Mouse (Mus musculus) kidney, adult 8-10 months (tissue): ENCODE results near the gene Itpkb.

ENCODE experiments used
- DNase-seq, 2 experiments: peaks; one replicate each; pipeline ENCODE4 v3.0.0; 2022

Itpkb gene

DNA sequence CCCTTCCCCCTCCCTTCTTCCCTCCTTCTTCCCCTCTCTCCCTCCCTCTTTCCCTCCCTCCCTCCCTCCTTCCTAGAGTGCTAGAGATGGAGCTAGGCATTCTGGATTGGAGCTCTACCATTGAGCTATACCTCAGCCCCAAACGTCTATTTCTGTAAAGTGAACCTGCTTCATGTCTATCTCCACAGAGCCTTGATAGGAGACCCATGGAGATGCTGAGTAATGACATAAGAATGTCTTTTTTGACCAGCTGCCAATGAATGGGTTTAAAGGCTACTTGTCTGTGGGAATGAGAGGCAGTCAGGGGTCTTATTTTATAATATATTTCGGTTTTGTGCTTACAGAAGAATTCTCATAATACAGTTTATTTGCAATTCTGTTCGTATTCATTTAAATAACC is 15.2 kb upstream of the Itpkb start:
- no peak for DNase-seq

GRCm38 (mm10) chr1:180317450-180317849 is 12.8 kb upstream of the Itpkb start:
- DNase-seq = no peak

DNA sequence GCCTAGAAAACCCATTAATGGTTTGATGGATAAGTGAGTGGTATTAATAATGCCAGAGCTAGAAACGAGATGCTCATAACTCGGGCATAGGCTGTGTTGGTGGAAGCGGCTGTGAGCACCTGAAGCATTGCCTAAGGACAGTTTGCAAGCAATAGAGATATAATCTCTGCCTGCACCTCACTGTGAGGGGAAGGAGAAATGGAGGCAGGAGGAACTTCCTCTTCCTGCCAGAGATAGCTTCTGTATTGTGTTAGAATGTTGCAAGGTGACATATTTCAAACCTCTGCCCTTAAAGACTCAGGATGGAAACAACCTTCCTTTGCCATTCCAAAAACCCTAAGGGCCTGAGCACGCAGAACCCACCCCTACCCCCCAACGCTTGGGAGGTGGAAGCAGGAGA is 11.9 kb upstream of the Itpkb start:
- DNase-seq = no peak

DNA sequence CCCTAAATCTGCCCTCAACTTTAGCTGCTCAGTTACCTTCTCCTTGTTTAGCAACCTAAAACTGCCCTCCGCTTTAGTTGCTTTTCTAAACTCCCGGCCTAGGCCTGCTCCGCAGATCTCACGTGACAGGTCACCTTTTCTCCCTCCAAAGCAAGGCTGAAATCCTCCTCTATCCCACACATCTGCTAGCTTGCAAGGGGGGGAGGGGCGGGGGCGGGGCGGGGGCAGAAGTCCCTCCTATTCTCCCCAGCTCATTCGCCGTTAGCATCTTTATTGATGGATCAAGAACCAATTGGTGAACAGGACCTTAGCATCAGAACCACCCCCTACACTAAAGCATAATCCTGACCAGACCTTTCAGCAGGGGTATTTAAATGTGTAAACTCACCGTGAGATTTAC is 10.4 kb upstream of the Itpkb start:
- no peak for DNase-seq

DNA sequence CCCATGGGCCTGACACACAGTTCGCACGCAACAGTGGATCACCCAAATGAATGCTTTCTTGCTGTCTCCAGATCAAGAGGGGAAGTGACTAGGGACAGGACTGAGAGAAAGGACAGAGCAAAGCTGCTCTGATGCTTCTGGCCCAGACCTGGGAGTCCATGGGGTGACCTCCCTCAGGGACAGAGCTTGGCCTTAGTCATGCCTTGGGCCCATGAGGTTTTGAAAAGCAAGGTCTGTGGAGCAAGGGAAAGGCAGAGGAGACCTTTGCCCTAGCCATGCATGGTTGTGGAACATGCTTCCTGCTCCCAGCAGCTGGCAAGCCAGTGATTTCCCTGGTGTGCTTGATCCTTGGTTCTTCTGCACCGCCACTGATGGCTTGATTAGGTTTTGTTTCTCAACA is 7.4 kb upstream of the Itpkb start:
- no peak for DNase-seq

DNA sequence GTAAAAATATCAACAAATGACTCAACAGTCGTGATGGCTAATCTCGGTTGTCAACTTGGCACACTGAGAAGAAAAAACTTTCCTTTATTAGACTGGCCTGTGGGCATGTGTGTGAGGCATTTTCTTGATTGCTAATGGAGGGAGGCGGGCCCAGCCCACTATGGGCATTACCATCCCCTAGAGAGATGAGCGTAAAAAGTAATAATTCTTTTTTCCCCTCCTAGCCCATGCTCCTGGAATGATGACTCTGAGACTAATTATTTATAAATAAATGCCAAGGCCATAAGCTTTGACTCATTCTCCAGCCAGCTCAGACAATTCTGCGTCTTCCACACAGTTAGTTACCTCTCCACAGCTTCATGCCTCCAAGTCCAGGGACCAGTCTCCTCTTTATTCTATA is 6.8 kb upstream of the Itpkb start:
- DNase-seq = no peak

DNA sequence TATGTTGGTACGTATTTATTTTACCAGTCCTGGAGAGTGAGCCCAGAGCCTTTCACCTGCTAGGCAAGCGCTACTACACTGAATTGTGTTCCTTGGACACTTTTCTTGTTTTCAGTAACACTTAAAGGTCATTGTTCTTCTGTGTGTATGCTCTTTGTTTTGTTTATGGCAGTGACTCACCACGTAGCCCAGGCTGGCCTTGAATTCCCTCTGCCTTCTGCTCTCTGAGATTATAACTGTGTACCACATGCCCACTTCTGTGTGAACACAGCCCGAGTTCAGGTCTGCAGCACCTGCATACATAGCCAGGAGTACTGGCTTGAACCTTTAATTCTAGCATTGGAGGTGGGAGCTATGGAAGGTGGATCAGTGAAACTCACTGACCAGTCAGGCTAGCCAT is 6.0 kb upstream of the Itpkb start:
- DNase-seq = no peak

DNA sequence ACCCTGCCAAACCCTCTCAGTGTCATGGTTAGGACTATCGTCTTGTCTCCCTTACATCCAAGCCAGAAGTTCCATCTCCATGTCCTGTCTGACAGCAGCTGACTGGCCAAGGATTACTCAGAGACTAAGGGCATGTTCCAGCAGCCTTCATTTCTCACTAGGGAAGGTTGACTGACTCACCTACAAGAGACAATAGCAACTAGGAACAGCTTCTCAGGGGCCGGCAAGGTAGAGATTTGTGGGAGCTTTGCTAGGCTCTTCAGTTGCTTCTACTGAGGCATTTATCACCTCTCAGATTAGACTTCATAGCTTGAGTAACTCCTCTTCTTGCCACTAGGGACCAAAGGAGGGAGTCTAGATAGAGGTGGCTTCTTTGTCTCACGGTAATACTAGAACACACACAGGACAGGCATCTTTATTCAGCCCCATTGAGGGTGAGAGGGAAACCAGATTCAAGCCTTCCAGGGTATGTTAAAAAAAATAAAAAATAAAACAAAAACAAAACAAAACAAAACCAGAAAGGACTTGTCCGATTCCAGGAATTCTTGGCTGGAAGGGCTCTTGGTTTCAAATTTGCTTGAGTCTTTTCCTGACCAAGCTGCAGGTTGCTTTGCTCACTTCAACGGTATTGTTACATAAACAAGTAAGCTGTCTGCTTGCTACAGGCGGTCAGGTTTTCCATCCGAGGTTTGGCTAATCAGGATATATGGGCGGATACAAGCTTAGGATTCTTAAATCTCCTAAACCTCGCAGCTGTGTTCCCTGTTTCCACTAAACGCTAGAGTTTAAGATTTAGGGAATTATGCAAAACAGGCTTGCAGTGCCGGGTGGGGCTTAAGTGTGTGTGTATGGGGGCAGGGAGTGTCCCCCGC is 1.3 kb upstream of the Itpkb start:
- no peak for DNase-seq

GRCm38 (mm10) chr1:180329706-180330105 is 579 bp upstream of the Itpkb start:
- DNase-seq = no peak

- no peak for DNase-seq
Measured at GRCm38 (mm10) chr1:180330707-180331545, 641 bp downstream of the Itpkb start.

- no peak for DNase-seq
Measured at GRCm38 (mm10) chr1:180331546-180332075, 1.3 kb downstream of the Itpkb start.

DNA sequence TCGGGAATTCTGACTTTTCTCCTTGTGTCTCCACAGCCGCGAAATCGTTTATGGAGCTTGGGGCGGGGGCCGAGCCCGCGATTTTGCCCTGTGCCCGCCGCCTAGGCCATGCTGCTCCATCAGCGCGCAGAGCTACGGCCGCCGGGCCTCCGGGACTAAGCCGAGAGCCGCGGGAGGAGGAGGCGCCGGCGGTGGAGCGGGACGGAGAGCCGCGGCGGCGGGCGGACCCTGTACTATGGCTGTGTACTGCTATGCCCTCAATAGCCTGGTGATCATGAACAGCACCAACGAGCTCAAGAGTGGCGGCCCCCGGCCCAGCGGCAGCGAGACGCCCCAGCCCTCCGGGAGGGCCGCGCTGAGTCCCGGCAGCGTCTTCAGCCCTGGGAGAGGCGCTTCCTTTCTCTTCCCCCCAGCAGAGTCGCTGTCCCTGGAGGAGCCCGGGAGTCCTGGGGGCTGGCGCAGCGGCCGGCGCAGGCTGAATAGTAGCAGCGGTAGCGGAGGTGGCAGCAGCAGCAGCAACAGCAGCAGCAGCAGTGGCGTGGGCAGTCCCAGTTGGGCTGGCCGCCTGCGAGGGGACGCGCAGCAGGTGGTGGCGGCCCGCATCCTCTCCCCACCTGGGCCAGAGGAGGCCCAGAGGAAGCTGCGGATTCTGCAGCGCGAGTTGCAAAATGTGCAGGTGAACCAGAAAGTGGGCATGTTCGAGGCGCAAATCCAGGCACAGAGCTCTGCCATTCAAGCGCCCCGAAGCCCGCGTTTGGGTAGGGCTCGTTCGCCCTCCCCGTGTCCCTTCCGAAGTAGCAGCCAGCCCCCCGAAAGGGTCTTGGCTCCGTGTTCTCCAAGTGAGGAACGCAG is 2.0 kb downstream of the Itpkb start:
- no peak for DNase-seq

- DNase-seq = no peak
Measured at GRCm38 (mm10) chr1:180332928-180333440, 2.7 kb downstream of the Itpkb start.

- no peak for DNase-seq
Measured at GRCm38 (mm10) chr1:180333588-180333987, 3.3 kb downstream of the Itpkb start.

DNA sequence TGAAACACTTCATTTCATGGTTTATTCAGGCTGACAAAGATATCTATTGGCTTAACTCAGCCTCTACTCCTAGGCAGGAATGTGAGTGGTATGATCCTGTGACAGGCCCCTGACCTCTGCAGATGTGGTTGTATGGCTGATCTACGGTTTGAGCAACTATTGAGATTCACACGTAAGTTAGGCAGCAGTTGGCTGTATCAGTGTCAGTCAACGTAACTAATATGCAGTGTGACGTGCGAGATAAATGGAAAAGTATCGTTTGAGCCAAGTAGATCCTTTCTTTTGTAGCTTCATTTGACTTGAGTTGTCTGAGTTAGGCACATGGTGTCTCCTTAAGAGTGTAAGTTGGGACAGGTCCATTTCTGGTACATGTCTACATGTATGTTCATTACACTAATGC is 4.3 kb downstream of the Itpkb start:
- no peak for DNase-seq

GRCm38 (mm10) chr1:180335513-180336375 is 5.5 kb downstream of the Itpkb start:
- no peak for DNase-seq

DNA sequence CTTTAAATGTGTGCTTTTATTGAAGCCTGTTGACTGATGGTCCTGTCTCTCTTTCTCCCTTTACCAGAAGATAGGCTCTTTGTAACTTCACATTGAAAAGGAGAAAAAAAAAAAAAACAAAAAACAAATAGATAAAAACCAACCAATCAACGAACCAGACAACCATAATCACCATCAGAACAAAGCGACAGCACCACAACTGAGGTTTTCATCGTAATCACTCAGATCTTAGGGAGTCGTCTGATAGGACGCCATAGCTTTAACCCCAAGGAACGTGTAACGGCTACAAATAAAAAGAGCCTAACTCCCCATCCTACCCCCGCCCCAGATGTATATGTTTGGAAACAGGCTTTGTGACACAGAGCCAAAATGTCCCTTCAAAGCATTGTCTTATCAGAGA is 8.1 kb downstream of the Itpkb start:
- DNase-seq = no peak

GRCm38 (mm10) chr1:180339143-180339542 is 8.9 kb downstream of the Itpkb start:
- no peak for DNase-seq

- DNase-seq = no peak
Measured at GRCm38 (mm10) chr1:180342944-180343343, 12.7 kb downstream of the Itpkb start.

DNA sequence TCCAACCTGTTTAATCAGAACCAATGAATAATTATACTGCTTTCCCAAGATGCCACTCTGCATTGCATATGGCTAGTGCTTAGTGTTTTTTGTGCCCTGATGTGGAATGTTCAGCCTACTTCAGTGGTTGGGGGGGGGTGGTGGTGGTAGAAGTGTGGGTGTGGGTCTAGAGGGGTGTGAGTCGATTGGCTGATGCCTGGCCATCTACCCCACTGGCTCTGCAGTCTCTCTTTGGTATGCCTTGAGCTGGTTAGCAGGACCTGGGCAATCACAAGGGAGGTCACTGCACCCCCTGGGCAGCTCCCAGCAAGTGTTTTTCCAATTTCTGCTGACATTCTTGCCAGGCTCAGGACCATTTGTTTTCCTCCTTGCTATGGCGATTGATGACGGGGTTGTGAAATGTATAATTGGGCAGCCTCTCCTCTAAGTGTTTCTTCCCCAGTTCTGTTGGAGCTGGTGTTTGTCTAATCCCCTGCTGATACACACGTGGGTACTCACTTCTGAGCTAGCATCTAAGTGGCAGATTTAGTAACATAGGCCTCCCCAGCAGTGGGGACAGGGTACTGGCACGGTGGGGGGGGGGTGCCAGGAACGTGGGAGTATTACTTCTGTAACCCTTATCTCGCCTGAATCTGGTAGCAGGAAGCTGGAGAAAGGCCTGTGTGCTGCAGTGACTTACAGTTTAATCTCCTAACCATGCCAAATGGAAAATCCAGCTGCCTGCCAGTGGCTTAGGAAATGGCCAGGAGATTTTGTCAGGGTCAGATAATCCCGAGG is 13.3 kb downstream of the Itpkb start:
- DNase-seq = no peak

DNA sequence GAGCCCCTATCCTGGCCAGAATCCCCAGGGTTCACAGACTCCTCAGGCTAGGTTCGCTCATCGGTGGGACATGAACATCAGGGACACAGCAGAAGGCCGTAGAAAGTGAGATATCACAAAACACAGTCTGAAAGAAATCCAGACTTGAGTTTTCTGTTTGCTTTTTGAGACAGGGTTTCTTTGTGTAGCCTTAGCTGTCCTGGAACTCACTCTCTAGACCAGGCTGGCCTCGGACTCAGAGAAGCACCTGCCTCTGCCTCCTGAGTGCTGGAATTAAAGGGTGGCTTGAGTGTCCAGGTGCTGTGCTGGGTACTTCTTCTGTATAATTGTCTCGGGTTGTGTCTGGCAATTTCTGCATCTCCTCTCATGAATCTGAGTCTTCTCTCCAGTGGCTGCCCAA is 14.8 kb downstream of the Itpkb start:
- DNase-seq = no peak
